ENCODE assay signal across 7 mouse cellular contexts in genomic region chr2:130273732-130274131, GRCm38 (mm10). TPM values are rescaled to one million over a fixed set of nuclear protein-coding genes. Genes with fewer than 3 reads are reported as not detected.
DNase-seq lines count a peak whose midpoint lies in the region; ATAC-seq and TF ChIP-seq lines count a peak whose summit lies in the region.

No protein-coding gene starts in this region.

- H3K9ac ChIP-seq in lung, embryonic 16.5 days (ENCODE audit: low read length) = peak overlapping the region; percentile 96
- H3K9ac ChIP-seq in embryonic facial prominence, embryonic 12.5 days = peak overlapping the region; percentile 92
- H3K9ac ChIP-seq in hindbrain, postnatal 0 days (replicated peaks; ENCODE audit: low read length) = peak overlapping the region; percentile 83

- DNase-seq in lung, postnatal 4 days = no peak
- DNase-seq in hindbrain, postnatal 0 days (ENCODE audit: low spot score) = peak; percentile 43
- DNase-seq in midbrain, embryonic 10.5 days (ENCODE audit: low spot score) = no peak
- no peak for DNase-seq in left cerebral cortex, postnatal 4 days
- no peak for DNase-seq in layer of hippocampus, adult 11-12 months (ENCODE audit: low spot score)

- peak overlapping the region; percentile 99 for H3K4me3 ChIP-seq in lung, embryonic 16.5 days (ENCODE audit: low read length)
- H3K4me3 ChIP-seq in embryonic facial prominence, embryonic 12.5 days = peak overlapping the region; percentile 87
- H3K4me3 ChIP-seq in hindbrain, postnatal 0 days (ENCODE audit: low read length) = peak overlapping the region; percentile 70
- H3K4me3 ChIP-seq in midbrain, embryonic 10.5 days = peak overlapping the region; percentile 95

- H3K27me3 ChIP-seq in lung, embryonic 16.5 days (ENCODE audit: control insufficient read depth, insufficient read depth, low read depth, low read length) = no peaks in the 10 kb centered on the region
- H3K27me3 ChIP-seq in embryonic facial prominence, embryonic 12.5 days = no peaks in the 10 kb centered on the region
- H3K27me3 ChIP-seq in hindbrain, postnatal 0 days (ENCODE audit: insufficient read depth, low read length) = no peaks in the 10 kb centered on the region
- no peaks in the 10 kb centered on the region for H3K27me3 ChIP-seq in midbrain, embryonic 10.5 days (ENCODE audit: low read depth, poor library complexity, severe bottlenecking)

- 3% methylated on average over 14 of the region's 14 CpGs for WGBS in lung, embryonic 16.5 days
- WGBS in embryonic facial prominence, embryonic 12.5 days = under 1% methylated on average over 14 of the region's 14 CpGs
- WGBS in hindbrain, postnatal 0 days = 1% methylated on average over 14 of the region's 14 CpGs
- 2% methylated on average over 14 of the region's 14 CpGs for WGBS in midbrain, embryonic 10.5 days

- H3K36me3 ChIP-seq in lung, embryonic 16.5 days (ENCODE audit: control insufficient read depth, insufficient read depth, low read length) = peaks cover 31% of the 10 kb centered on the region
- peaks cover 34% of the 10 kb centered on the region for H3K36me3 ChIP-seq in embryonic facial prominence, embryonic 12.5 days
- H3K36me3 ChIP-seq in hindbrain, postnatal 0 days (ENCODE audit: insufficient read depth, low read length) = peaks cover 22% of the 10 kb centered on the region
- H3K36me3 ChIP-seq in midbrain, embryonic 10.5 days = peaks cover 37% of the 10 kb centered on the region

- no peaks in the 10 kb centered on the region for H3K9me3 ChIP-seq in lung, embryonic 16.5 days (ENCODE audit: control insufficient read depth, low read length)
- no peaks in the 10 kb centered on the region for H3K9me3 ChIP-seq in embryonic facial prominence, embryonic 12.5 days
- no peaks in the 10 kb centered on the region for H3K9me3 ChIP-seq in hindbrain, postnatal 0 days (ENCODE audit: low read length)
- no peaks in the 10 kb centered on the region for H3K9me3 ChIP-seq in midbrain, embryonic 10.5 days (replicated peaks)

- peak; percentile 15 for ATAC-seq in lung, embryonic 16.5 days (ENCODE audit: low read depth)
- ATAC-seq in embryonic facial prominence, embryonic 12.5 days (ENCODE audit: insufficient number of reproducible peaks, insufficient read depth, low FRiP score, low TSS enrichment) = peak; percentile 4; the same call in 1 of the 2 replicates
- 0 out of 2 replicates have a peak, but pooled peaks have one; percentile 6 for ATAC-seq in hindbrain, postnatal 0 days

- TF ChIP-seq CTCF in hindbrain, postnatal 0 days (IDR thresholded peaks at IDR 0.05; ENCODE audit: low read depth) = no peak

- peaks cover 17% of the 10 kb centered on the region for H3K4me1 ChIP-seq in lung, embryonic 16.5 days (replicated peaks; ENCODE audit: control insufficient read depth, insufficient read depth, low read length)
- H3K4me1 ChIP-seq in embryonic facial prominence, embryonic 12.5 days = peaks cover 24% of the 10 kb centered on the region
- peaks cover 5% of the 10 kb centered on the region for H3K4me1 ChIP-seq in hindbrain, postnatal 0 days (ENCODE audit: insufficient read depth, low read length)
- peaks cover 36% of the 10 kb centered on the region for H3K4me1 ChIP-seq in midbrain, embryonic 10.5 days

- H3K4me2 ChIP-seq in lung, embryonic 16.5 days (ENCODE audit: low read depth, low read length) = peak overlapping the region; percentile 96
- peak overlapping the region; percentile 69 for H3K4me2 ChIP-seq in embryonic facial prominence, embryonic 12.5 days (replicated peaks)
- peak overlapping the region; percentile 87 for H3K4me2 ChIP-seq in hindbrain, postnatal 0 days (ENCODE audit: low read depth, low read length)

- H3K27ac ChIP-seq in lung, embryonic 16.5 days (ENCODE audit: low read length) = peak overlapping the region; percentile 75
- peak overlapping the region; percentile 94 for H3K27ac ChIP-seq in embryonic facial prominence, embryonic 12.5 days
- peak overlapping the region; percentile 96 for H3K27ac ChIP-seq in hindbrain, postnatal 0 days
- H3K27ac ChIP-seq in midbrain, embryonic 10.5 days (replicated peaks) = peak overlapping the region; percentile 98

- intact Hi-C loops in left cerebral cortex, postnatal 4 days (cut with DNase I) = no loop called here

RNA-seq across cellular contexts. Expression of gene Nop56, which starts 0.5 kb away (rescaled TPM):
- 216 and 233 TPM in 2 replicates for polyA plus RNA-seq in lung, embryonic 16.5 days (2015; fragmentation: Nextera tagmentation; extraction: Ambion mirVana)
- 367 and 368 TPM in 2 replicates for polyA plus RNA-seq in embryonic facial prominence, embryonic 12.5 days (2016; fragmentation: Nextera tagmentation; extraction: Ambion mirVana)
- total RNA-seq in hindbrain, postnatal 0 days (2014; rRNA removed) = 109 and 118 TPM in 2 replicates
- 258 and 268 TPM in 2 replicates for polyA plus RNA-seq in hindbrain, postnatal 0 days (2015; fragmentation: Nextera tagmentation; extraction: Ambion mirVana)
- 392 and 425 TPM in 2 replicates for polyA plus RNA-seq in midbrain, embryonic 10.5 days (2016; fragmentation: Nextera tagmentation; extraction: Ambion mirVana)
- total RNA-seq in left cerebral cortex, postnatal 4 days (2021) = 100 to 1,000 TPM; 187 to 188 TPM

RNA-seq across cellular contexts. Expression of gene Idh3b, which starts 10.6 kb away (rescaled TPM):
- 152 and 161 TPM in 2 replicates for polyA plus RNA-seq in lung, embryonic 16.5 days (2015; fragmentation: Nextera tagmentation; extraction: Ambion mirVana)
- polyA plus RNA-seq in embryonic facial prominence, embryonic 12.5 days (2016; fragmentation: Nextera tagmentation; extraction: Ambion mirVana) = 137 and 145 TPM in 2 replicates
- total RNA-seq in hindbrain, postnatal 0 days (2014; rRNA removed) = 158 and 161 TPM in 2 replicates
- 215 TPM in 2 replicates for polyA plus RNA-seq in hindbrain, postnatal 0 days (2015; fragmentation: Nextera tagmentation; extraction: Ambion mirVana)
- polyA plus RNA-seq in midbrain, embryonic 10.5 days (2016; fragmentation: Nextera tagmentation; extraction: Ambion mirVana) = 136 and 141 TPM in 2 replicates
- total RNA-seq in left cerebral cortex, postnatal 4 days (2021) = 100 to 1,000 TPM; 143 to 150 TPM

RNA-seq across cellular contexts. Expression of gene Ebf4, which starts 21.2 kb away (rescaled TPM):
- polyA plus RNA-seq in lung, embryonic 16.5 days (2015; fragmentation: Nextera tagmentation; extraction: Ambion mirVana) = 0.96 and 0.97 TPM in 2 replicates
- polyA plus RNA-seq in embryonic facial prominence, embryonic 12.5 days (2016; fragmentation: Nextera tagmentation; extraction: Ambion mirVana) = 4.4 and 4.6 TPM in 2 replicates
- 18.7 and 19.3 TPM in 2 replicates for total RNA-seq in hindbrain, postnatal 0 days (2014; rRNA removed)
- polyA plus RNA-seq in hindbrain, postnatal 0 days (2015; fragmentation: Nextera tagmentation; extraction: Ambion mirVana) = 5.4 TPM in 2 replicates
- polyA plus RNA-seq in midbrain, embryonic 10.5 days (2016; fragmentation: Nextera tagmentation; extraction: Ambion mirVana) = 0.95 and 1.3 TPM in 2 replicates
- total RNA-seq in left cerebral cortex, postnatal 4 days (2021) = 10 to 100 TPM; 11.7 to 16.5 TPM
